Mouse (Mus musculus): ENCODE measurements at regions not wholly inside any gene's neighbourhood (a gene's known extent, or its start where the extent isn't known, plus 50 kb on each side); places are given as distances from the start of the nearest gene placed in this dataset.

DNA sequence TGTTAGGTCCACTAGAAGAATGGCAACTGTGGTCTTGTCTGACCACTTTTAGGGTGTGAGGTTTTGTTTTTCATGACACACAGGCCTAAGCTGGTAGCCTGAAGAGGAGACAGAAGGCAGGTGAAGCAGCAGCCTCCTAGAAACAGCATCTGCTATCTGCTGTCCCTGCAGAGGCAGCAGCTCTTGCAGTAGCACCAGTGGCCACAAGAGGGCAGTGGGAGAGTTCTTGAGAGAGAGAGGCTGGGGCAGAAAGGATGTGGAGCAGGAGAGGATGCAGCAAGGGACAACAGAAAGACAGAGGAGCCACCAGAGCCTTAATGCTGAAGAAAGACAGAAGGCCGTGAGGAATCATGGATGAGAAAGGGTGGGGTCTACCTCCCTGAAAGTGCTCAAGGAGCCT is 88.1 kb upstream of the Usp51 start:
- intact Hi-C loops (cut with DNase I) = loop anchor here (5.0 kb wide), 1 partner anchor 449 kb away; no protein-coding TSS in a partner anchor
- peak; percentile 45 to 82 for DNase-seq

DNA sequence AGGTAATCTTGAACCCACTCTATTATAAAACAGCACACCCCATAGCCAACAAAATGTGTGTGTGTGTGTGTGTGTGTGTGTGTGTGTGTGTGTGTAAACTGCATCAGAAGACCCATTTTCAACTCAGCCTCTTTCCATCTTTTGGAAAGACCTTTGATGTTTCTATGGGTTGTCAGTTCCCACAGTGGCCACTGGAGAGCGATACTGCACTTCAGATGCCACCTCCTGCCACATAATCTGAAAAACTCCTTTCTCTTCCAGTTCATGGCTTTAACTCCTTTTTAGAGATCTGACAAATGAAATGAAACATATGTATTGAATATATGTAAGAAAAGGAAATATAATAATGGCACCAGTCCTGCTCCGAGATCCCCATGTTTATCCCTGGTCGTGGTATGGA is 79.3 kb upstream of the Usp51 start:
- intact Hi-C loops (cut with DNase I) = loop anchor here (10.0 kb wide), 1 partner anchor 118 kb away; no protein-coding TSS in a partner anchor
- peak in 1 of 2 experiments; percentile 5 for DNase-seq

DNA sequence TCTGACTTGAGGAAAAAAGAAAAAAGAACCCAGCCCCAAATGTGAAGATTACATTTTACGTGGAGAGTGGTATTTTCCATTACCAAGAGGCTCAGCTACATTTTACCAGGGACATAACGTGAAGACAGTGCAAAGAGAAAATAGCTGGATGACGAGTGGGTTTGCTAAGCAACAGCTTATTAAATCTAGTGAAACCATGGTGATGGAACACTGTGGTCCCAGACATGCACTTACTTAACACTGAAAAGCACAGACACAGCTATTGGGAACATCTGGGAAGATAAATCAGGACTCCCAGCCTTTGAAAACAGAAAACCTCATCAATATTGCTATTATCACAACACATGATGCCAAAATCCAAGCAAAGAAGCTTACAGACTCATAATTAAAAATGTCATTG is 60.1 kb upstream of the Usp51 start:
- DNase-seq = no peak
- intact Hi-C loops (cut with DNase I) = no loop called here

All from heart, postnatal 14 days (tissue).